Mouse (Mus musculus) v-Abl transformed pro-B cells (cell line): ENCODE data around the gene Ctxn1.

ENCODE experiments used
- in situ Hi-C, 2 experiments: fragments of 400-800 bp; cut with MboI; formaldehyde crosslinking; loops; one replicate each; pipeline ENCODE4 v1.15.1; 2025; ENCODE audit not compliant: unreplicated experiment in 2 of 2

The Ctxn1 gene

DNA sequence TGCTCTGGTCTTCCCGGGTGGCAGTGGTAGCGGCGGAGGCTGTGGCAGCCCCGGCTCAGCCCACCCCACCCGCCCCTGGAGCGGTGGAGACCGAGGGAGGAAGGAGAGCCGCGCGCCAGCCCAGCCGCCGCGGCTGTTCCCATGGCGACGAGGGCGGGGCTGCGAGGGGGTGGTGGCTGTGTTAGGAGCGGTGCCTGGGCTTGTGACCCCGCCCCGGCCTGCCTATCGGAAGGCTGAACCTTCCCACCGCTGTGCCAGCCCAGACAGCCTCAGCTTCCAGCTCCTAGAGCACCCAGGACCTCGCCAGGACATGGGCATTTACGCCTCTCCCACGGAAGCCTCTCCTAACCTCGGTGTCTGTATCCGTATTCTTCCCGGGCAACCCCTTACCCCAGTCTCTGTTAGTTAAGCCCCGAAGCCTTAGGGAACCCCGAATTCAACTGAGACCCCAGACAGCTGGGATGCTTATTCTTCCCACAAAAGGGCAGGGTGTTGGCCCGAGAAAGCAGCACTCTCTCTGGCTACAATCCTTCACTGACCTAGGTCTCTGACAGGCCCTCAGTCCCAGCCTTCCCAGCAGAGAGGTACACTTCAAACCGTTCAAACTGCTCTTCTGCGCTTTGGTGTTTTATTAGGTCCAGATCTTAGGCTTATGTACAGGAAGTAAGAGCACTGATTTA is at the start of gene Ctxn1:
Ctxn1 (minus strand) TSS at position 150 of the 680 bp plus-strand sequence.
- in situ Hi-C loops: loop anchor here (5.0 to 10.0 kb wide), 4 partner anchors 63 to 256 kb away; no protein-coding TSS in a partner anchor

DNA sequence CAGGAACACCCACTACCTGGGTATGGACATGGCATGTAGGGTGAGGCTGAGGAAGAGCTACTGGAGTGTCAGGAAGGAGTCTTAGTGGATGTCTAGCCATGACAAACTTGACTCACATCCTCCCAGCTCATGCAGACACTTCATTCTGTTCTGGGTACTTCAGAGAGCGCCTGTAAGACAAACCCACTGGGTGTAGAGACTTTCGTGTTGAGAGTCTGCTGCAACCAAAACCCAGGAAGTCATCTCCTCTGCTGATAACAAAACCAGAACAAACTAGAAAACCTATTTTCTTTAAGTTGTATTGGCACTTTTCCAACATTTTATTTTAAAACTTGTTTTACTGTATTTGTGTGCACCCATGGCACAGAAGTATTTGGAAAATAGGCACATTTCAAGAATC is 46.8 kb upstream of the Ctxn1 start:
- in situ Hi-C loops: no loop called here

DNA sequence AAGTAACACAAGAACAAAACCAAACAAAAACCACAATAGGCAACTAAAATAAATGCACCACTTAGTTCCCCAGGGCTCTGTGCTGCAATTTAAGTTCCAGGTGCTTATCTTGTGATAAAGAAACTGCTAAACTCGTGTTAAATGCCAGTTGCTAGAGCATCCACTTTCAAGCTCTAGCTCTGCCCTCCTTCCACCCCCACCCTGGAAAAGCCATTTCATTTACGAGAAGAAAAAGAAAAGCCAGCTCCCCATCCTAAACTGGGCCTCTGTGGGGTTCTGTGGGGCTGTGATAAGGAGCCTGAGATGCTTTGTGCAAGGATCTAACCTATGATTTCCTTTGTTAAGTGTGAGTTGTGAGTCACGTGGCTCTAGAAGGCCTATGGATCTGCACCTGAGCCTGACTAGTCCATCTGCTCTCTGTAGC is 45.1 kb upstream of the Ctxn1 start:
- in situ Hi-C loops: no loop called here

DNA sequence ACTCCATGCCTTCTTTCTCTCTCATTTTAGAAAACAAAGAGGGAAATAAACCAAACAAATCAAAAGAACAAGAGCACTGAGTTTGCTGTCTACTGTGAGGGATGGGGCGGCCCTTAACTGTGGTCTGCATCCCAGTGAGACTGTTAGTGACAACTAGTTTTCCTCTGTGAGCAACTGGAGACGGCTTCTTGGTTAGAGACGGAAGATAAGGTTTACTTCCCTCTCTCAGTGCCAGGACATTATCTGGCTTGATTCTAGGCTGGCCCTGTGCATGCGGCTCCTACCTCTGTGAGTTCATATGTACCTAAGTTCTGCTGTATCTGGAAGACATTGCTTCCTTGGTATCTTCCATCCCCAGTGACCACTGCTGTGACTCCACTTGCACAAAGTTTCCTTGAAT is 38.7 kb upstream of the Ctxn1 start:
- in situ Hi-C loops: no loop called here

- in situ Hi-C loops: no loop called here
These were observed 33.7 kb upstream of the Ctxn1 start for GRCm38 (mm10) chr8:4292738-4293137.

GRCm38 (mm10) chr8:4276111-4276465 is 17.0 kb upstream of the Ctxn1 start:
- in situ Hi-C loops: loop anchor here in 1 of 2 experiments (10.0 kb wide), 1 partner anchor 89 kb away; no protein-coding TSS in a partner anchor

- in situ Hi-C loops: loop anchor here in 1 of 2 experiments (10.0 kb wide), 1 partner anchor 89 kb away; no protein-coding TSS in a partner anchor
These were observed 16.4 kb upstream of the Ctxn1 start, which contains the start of gene Timm44 for GRCm38 (mm10) chr8:4275275-4276110. Timm44 (minus strand) TSS chr8:4275913.

- in situ Hi-C loops: loop anchor here in 1 of 2 experiments (10.0 kb wide), 1 partner anchor 95 kb away; no protein-coding TSS in a partner anchor
These were observed 10.5 kb upstream of the Ctxn1 start for GRCm38 (mm10) chr8:4269609-4270008.

DNA sequence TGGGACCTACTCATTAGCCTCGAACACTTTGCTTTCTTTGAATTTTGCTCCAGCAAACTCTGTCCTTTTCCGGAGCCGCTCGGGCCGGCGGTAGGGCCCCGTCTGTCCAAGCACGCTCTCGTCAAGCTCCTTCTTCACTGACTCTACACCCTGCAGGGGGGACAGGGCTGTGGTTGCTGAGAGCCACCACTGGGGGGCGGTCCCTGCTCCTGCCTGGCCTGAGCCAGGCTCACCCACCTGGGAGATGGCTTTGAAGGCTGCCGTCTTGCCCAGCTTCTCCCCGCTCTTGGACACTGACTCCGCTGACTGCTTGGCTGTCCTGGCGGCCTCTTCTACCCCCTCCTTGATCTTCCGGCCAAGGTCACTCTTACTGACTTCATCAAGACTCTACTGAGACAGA is 8.6 kb upstream of the Ctxn1 start:
- in situ Hi-C loops: no loop called here

DNA sequence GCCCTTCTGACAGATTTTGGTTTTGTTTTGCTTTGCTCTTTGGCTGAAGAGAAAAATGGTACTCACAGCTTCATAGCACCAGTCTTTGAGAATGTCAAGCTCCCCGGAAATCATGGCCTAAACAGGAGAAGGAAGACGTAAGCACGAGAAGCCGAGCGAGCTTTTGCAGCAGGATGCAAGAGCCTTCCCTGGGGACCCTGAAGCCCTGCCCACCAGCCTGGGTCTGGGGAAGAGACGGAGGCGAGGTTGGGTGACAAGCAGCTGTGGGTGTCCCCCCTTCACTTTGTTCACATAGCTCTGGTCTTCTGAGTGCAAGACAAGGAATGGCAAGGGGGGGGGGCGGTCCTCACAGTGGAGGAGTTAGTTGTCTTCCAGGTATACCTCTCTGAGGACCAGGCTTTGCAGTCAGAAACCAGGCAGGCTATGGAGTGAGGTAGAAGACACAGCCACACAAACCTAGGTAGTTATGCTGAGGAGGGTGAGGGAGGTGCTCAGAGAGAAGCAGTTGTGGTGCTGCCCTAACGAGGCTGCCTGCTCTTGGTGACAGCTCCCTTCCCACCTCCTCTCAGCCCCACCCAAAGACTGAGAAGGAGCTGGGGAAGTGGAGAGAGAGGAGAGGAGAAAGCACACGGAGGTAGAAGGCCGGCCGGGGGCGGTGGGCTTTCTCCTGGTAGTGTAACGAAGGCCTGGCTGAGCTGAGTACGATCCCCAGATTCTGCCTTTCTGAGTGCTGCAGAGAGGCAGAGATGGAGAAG is 6.3 kb upstream of the Ctxn1 start:
- in situ Hi-C loops: no loop called here

DNA sequence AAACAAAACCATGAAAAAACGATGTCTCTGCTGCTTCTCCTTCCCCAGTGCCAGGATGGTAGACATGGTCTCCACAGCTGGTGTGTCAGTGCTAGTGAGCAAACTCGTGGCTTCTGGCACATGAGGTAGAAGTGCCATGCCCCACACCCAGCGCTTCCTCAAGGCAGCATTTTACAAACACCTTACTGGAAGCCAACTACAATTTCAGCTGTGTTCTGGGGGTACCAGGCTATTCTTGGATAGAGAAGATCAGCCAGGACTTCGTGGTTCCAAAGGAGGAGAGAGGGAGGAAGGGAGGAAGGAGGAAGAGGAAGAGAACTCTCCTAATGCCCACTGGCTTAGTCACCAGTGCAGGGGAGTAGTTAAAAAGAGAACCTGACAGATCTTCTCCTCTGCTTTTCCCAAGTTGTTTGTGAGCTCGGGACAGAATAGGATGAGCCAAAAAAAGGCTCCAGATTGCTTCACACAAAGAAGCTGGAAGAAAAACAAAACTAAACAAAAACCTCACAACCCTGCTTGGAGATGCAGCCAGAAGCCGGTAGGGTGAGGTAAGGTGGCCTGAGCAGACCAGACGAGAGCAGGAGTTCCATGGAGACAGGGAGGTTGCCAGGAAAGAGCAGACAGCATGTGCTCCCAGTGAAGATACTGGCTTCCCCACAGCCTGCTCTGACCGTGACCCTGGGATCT is 4.2 kb upstream of the Ctxn1 start:
- in situ Hi-C loops: loop anchor here (5.0 kb wide), 2 partner anchors 66 to 109 kb away; no protein-coding TSS in a partner anchor

- in situ Hi-C loops: loop anchor here (5.0 to 10.0 kb wide), 6 partner anchors 62 to 255 kb away; no protein-coding TSS in a partner anchor
These were observed 714 bp upstream of the Ctxn1 start for GRCm38 (mm10) chr8:4259805-4260170.

GRCm38 (mm10) chr8:4258678-4259077 is 396 bp downstream of the Ctxn1 start:
- in situ Hi-C loops: loop anchor here (5.0 to 10.0 kb wide), 4 partner anchors 64 to 256 kb away; no protein-coding TSS in a partner anchor

- in situ Hi-C loops: loop anchor here (5.0 to 10.0 kb wide), 4 partner anchors 64 to 257 kb away; no protein-coding TSS in a partner anchor
These were observed 841 bp downstream of the Ctxn1 start for GRCm38 (mm10) chr8:4258233-4258632.

GRCm38 (mm10) chr8:4257350-4257749 is 1.7 kb downstream of the Ctxn1 start:
- in situ Hi-C loops: loop anchor here (5.0 to 10.0 kb wide), 4 partner anchors 65 to 257 kb away; no protein-coding TSS in a partner anchor

GRCm38 (mm10) chr8:4256911-4257310 is 2.2 kb downstream of the Ctxn1 start:
- in situ Hi-C loops: loop anchor here (5.0 to 10.0 kb wide), 4 partner anchors 65 to 258 kb away; no protein-coding TSS in a partner anchor

DNA sequence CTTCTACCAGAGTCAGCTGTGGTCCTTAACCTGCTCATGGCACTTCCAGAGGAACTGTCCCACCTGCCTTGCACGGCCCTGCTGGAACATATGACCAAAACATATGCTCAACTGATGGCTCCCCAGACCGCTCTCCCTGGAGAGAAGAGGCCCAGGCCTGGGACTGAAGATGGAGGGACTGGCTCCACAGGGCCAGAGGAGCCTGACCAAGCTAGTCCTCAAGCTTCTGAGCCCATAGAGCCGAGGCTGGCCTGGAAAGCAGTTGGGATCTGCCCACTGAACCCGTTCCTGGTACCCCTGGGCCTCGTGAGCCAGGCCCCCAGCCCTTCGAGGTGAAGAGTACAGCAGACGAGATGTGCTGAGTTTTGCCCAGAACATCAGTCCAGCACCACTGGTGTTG is 3.6 kb downstream of the Ctxn1 start:
- in situ Hi-C loops: loop anchor here (5.0 to 10.0 kb wide), 4 partner anchors 63 to 259 kb away; no protein-coding TSS in a partner anchor

GRCm38 (mm10) chr8:4254001-4254400 is 5.1 kb downstream of the Ctxn1 start:
- in situ Hi-C loops: loop anchor here in 1 of 2 experiments (10.0 kb wide), 1 partner anchor 261 kb away; no protein-coding TSS in a partner anchor
